Mouse (Mus musculus) lung, adult 18-20 months (tissue): ENCODE measurements at regions not wholly inside any gene's neighbourhood (a gene's known extent, or its start where the extent isn't known, plus 50 kb on each side); places are given as distances from the start of the nearest gene placed in this dataset.
"Not testable (repeated sequence)": the region's sequence is repeated elsewhere in the genome, so short reads cannot be mapped to it uniquely, and the experiment has no call there.

Experiments used
- DNase-seq, 2 experiments: peaks; one replicate each; pipeline ENCODE4 v3.0.0; 2022; ENCODE audit warnings: mixed read lengths in 2 of 2

- no peak for DNase-seq
Measured at GRCm38 (mm10) chr2:57185151-57185550, 52.3 kb upstream of the Gpd2 start.

- not testable (repeated sequence) for DNase-seq
Measured at GRCm38 (mm10) chr2:57183108-57183507, 54.3 kb upstream of the Gpd2 start.

- peak; percentile 94 to 95 for DNase-seq
Measured at GRCm38 (mm10) chr2:57181692-57182541, 55.5 kb upstream of the Gpd2 start.

GRCm38 (mm10) chr2:57181350-57181691 lies 56.1 kb upstream of the Gpd2 start:
- DNase-seq: no peak

GRCm38 (mm10) chr2:57178056-57178455 lies 54.3 kb upstream of the Nr4a2 start:
- DNase-seq: no peak

GRCm38 (mm10) chr2:57176547-57176946 lies 52.7 kb upstream of the Nr4a2 start:
- no peak for DNase-seq

- no peak for DNase-seq
Measured at GRCm38 (mm10) chr2:57175219-57175618, 51.4 kb upstream of the Nr4a2 start.
